Mouse (Mus musculus) ovary, postnatal 14 days (tissue): Measurements from ENCODE around the gene Slc37a1.
"Not testable (repeated sequence)": the region's sequence is repeated elsewhere in the genome, so short reads cannot be mapped to it uniquely, and the experiment has no call there.

ENCODE experiments used
- DNase-seq: peaks from one replicate; pipeline ENCODE4 v3.0.0; 2022; ENCODE audit warnings: low spot score

The Slc37a1 gene

DNA sequence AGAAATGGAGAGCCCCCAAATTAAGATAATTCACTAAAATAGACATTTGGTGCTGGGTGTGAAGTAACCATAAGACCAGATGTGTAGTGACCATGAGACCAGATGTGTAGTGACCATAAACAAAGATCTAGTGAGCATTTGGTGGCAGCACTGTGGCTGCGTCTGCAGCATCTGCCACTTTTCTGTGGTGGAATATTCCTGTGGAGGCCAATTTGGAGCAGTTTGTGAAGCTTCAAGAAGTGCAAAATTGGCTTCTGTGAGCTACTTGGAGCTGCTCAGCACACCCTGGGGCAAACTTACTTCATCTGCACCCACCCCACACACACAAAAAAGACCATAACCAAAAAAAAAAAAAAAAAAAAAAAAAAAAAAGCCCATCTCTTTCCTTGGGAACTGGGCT is 18.6 kb upstream of the Slc37a1 start:
- no peak for DNase-seq

GRCm38 (mm10) chr17:31269761-31270160 is 16.8 kb upstream of the Slc37a1 start:
- DNase-seq = no peak

DNA sequence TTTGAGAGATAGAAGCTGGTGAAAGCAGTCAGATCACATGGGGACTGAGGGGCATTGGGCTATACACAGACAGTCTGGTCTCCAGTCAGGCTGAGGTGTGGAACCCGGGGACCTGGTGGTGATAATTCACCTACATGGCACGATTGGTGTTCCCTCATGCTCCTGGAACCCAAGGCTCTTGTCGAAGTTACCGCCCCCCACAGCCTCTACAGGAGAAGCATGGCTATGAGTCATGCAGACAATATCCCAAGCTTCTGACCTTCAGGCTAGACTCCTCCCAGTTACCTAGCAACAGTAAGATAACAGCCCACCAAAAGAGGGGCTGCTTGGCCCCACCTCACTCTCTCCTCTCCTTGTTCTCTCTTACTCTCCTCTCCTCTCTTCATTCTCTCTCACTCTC is 16.3 kb upstream of the Slc37a1 start:
- DNase-seq = no peak

DNA sequence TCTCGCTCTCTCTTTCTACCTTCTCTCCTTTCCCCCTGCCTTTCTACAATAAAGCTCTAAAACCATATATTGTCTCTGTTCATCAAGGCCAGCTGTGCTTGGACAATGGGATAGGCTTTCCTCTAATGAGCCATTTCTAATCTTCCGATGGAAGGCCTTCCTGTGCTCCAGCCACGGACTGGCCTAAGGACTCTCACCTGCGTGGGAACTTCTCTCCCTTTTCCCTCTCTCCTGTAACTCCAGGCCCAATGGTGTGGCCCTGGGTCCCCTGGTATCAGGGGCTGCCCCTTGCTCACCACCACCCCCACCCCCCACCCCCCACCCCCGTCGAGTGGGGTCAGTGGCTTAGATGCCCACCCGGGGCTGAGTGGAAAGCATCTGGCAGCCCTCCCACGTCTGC is 15.9 kb upstream of the Slc37a1 start:
- not testable (repeated sequence) for DNase-seq

DNA sequence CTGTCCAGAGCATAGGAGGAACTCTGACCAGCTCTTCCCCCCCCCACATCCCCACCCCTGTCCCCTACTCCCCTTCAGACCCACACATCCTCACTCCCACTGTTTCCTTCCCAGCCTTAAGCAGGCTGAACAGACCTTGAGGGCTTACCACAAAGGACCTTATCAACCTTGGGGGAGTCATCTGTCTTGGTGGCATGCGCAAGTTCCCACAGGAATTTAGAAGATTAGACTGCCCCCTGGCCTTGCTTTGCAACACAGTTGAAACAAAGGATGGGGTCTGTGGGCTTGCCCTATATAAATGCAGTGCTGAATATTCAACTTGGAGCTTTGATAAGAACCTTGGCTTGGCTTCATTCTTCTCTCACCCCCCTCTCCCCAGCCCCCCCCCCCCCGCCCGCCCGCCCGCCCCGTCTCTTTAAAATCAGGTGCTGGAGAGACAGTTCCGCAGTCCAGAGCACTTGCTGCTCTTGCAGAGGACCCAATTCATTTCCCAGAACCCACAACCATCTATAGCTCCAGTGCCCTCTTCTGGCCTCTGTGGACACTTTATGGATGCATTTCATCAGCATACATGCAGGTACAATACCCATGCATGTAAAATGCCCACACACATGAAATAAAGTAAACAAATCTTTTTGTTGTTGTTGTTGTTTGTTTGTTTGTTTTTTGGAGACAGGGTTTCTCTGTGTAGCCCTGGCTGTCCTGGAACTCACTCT is 15.3 kb upstream of the Slc37a1 start:
- no peak for DNase-seq

GRCm38 (mm10) chr17:31272416-31273165 is 14.0 kb upstream of the Slc37a1 start:
- no peak for DNase-seq

GRCm38 (mm10) chr17:31273631-31274030 is 13.0 kb upstream of the Slc37a1 start:
- no peak for DNase-seq

DNA sequence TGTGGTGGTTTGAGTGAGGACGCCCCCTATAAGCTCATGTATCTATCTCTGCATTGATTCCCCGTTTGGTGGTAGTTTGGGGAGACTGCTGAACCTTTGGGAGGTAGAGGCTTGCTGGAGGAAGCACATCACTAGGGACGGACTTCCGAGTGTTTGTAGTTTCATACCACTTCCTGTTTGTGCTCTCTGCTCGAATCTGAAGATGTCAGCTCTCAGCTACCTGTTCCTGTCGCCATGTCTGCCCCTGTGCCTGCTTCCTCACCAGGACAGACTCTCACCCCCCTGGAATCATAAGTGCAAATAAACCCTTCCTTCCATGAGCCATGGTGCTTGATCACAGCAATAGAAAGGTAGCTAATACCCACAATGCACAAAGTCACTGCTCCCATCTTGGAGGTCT is 11.4 kb upstream of the Slc37a1 start:
- DNase-seq = no peak

GRCm38 (mm10) chr17:31276207-31276921 is 10.2 kb upstream of the Slc37a1 start:
- no peak for DNase-seq

- peak; percentile 100 for DNase-seq
Observed at GRCm38 (mm10) chr17:31276922-31277918, 9.4 kb upstream of the Slc37a1 start, which contains the start of gene Rsph1. Rsph1 (minus strand) TSS chr17:31277383.

DNA sequence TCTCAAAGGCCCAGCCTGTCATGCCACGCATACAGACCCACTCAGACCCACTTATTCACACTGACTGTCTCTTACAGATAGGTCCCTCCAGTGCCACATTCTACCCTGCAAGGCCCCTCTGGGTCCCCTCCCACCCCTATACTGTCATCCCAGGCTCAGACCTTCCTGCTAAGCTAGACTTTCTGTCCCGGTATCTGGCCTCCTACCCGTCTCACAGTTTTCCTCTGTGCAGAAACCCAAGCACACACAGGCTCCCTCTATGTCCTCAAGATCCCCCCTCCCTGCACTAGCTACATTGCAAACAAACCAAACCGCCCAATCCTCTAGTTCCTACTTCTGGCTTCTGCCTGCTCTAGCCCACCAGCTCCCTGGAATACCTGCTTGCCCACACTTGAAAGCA is 8.7 kb upstream of the Slc37a1 start:
- DNase-seq = no peak

DNA sequence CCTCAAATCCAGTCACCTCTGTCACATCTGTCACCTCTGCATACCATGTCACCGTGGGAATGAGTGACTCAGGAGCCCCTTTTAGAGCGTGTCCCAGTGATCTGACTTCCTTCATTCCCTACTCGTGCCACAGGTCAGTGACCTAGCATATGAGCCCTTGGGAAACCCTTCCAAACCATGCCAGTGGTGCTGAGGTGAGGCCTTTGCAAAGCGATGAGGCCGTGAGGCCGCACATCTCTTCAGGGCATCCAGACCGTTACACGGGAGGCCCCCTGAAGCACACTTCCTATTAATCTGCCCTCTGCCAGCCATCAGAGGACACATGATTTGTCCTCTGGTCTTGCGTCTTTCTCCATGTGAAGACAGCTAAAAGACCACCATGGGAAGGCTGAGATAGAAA is 7.1 kb upstream of the Slc37a1 start:
- no peak for DNase-seq

DNA sequence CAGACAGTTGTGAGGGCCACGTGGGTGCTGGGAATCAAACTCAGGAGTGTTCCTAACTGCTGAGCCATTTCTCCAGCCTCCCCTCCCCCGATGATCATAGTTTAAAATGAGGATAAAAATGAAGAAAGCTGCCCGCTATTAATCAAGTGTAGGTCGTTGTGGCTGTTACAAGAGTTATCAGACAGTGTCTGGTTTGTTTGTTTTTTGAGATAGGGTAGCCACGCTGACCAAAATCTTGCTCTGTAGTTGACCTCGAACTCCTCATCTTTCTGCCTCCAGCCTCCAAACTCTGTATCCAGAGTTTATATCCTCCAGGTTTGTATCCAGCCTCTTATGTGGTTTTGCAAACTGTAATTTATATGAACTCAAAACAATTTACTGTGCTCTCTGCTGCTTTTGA is 6.3 kb upstream of the Slc37a1 start:
- DNase-seq = no peak

DNA sequence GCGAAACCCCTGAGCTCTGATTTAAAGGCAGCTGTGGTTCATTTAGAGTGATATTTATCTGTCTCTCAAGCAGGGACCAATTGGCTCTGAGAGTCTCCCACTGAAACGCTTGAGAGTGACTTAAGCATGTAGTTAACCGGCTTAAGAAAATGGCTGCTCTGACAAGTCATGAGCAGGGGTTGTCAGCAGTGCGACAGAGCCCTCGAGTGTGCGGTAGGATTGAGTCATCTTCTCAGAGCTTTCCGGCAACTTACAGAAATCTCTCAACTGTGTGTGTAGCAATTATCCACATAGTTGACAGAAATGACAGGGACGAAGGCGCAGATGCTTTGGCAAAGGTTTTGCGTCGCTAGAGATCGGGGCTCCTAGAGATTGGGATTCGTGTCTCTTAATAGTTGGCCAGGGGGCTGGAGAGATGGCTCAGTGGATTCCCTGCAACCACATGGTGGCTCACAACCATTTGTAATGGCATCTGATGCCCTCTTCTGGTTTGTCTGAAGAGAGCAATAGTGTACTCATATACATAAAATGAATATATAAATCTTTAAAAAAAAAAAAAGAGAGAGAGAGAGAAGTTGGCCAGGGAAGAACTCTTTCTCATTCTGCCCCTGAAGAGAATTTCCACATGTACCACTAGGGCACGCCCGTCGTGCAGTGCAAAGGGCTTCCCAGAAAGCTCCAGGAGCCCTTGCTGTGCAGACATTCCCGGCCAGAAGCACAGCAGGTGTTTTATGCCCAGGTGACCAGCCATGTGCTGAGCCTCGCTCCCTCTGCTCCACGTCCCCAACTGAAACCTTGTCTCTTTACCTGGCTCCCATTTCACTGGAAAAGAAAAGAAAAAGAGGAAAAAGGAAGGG is 4.5 kb upstream of the Slc37a1 start:
- no peak for DNase-seq

DNA sequence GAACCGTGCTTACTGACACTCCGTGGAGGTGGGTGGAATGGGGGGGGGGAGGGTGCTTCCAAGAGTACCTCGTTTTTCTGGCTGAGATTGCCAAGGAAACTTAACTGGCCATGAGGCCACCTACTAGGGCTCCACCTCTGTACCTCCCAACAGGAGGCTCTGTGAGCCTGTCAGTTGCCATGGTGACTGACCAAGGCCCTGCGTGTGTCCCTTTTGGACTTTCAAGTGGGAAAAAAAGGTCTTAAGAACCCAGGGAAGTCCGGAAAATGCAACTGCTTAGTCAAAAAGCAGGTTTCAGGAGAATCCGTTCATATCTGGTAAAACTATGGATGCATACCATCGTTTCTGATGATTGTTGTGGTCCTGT is 3.9 kb upstream of the Slc37a1 start:
- DNase-seq = no peak

DNA sequence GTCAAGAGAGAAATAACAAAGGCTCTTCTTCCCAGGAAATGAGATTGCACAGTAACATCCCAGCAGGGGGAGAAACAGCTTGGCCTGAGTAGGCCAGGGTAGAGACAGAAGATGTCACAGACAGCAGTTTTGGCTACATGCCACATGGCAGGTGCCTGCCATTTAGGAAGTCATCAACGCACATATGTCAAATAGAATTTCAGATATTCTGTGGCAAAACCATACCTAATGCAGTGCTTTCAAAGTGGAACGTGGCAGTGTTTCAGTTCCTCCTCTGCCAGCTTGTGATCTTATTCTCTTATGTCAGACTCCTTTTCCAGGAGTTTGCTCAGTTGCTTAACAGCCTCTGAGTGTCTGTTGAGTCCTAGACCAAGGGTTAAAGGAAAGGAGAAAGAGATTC is 725 bp upstream of the Slc37a1 start:
- DNase-seq = no peak

DNA sequence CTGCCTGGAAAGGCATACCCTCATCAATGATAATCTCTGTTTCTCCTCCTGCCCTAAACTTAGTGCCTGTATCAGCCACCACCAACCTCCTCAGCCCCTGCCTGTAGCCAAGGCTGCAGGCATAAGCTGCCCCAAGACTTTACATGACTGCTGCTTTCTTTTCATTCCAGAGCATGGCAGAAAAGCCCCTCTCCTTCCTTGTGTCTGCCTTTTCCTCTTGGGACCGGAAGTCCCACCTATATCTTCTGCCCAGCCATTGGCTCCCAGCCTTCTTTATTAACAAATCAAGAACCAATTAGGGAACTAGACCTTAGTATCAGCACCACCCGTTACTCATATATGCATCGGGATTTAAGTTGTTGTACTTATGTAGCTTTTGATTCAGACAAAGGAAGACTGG is 624 bp downstream of the Slc37a1 start:
- DNase-seq = no peak

- DNase-seq = no peak
Observed at GRCm38 (mm10) chr17:31288999-31289726, 2.6 kb downstream of the Slc37a1 start.

GRCm38 (mm10) chr17:31290311-31290710 is 3.7 kb downstream of the Slc37a1 start:
- DNase-seq = no peak

DNA sequence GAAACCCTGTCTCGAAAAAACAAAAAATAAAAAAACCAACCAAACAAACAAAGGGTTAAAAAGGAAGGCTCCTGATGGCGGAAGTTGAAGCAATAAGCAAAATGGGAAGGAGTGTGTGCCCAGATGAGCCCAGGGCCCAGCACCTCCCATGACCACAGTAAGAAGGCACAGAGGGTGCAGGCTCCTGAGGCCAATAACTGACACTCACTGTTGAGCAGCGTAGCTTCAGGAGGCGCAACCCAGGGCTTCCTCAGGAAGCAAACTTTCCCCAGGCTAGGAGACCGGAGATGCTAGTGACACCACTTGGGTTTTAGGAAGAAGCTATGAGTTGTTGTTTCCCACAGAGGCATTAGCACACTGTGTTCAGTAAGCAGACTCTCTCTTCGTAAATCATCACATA is 4.3 kb downstream of the Slc37a1 start:
- no peak for DNase-seq
